Mouse (Mus musculus) stomach, embryonic 16.5 days (tissue): ENCODE results near the gene P2ry14. TPM values are rescaled to one million over a fixed set of nuclear protein-coding genes. Genes with fewer than 3 reads are reported as not detected.

Experiments
- ATAC-seq: fragments of 200-750 bp; cut with Nextera tagmentation; 2 replicates; pipeline ENCODE4 v1.8.0; 2017; ENCODE audit warnings: moderate number of reproducible peaks, moderate TSS enrichment; ENCODE audit not compliant: insufficient read depth, low FRiP score
- H3K27ac ChIP-seq: fragments of 300-500 bp; sonication (generic); 2 replicates; pipeline ENCODE4 v1.5.1; 2014; ENCODE audit warnings: low read length
- H3K27me3 ChIP-seq: fragments of 300-500 bp; sonication (generic); 2 replicates; pipeline ENCODE4 v1.6.1; 2014; ENCODE audit warnings: low read length, control low read depth, mixed read lengths; ENCODE audit not compliant: control insufficient read depth, insufficient read depth
- H3K36me3 ChIP-seq: fragments of 300-500 bp; sonication (generic); 2 replicates; pipeline ENCODE4 v1.6.1; 2014; ENCODE audit warnings: low read length; ENCODE audit not compliant: control insufficient read depth, insufficient read depth
- H3K4me1 ChIP-seq: fragments of 300-500 bp; sonication (generic); 2 replicates; pipeline ENCODE4 v1.6.1; 2014; ENCODE audit warnings: low read length, control low read depth, mixed read lengths; ENCODE audit not compliant: control insufficient read depth, insufficient read depth
- H3K4me2 ChIP-seq: fragments of 300-500 bp; sonication (generic); 2 replicates; pipeline ENCODE4 v1.6.1; 2014; ENCODE audit warnings: low read depth, low read length, mixed read lengths
- H3K4me3 ChIP-seq: fragments of 300-500 bp; sonication (generic); replicated peaks from 2 replicates; pipeline ENCODE4 v1.5.1; 2014; ENCODE audit warnings: mild to moderate bottlenecking, low read length
- H3K9ac ChIP-seq: fragments of 300-500 bp; sonication (generic); 2 replicates; pipeline ENCODE4 v1.6.1; 2014; ENCODE audit warnings: low read length
- H3K9me3 ChIP-seq: fragments of 300-500 bp; sonication (generic); replicated peaks from 2 replicates; pipeline ENCODE4 v1.6.1; 2016; ENCODE audit warnings: low read length, control low read depth; ENCODE audit not compliant: control insufficient read depth
- WGBS: fragments of 180-500 bp; shearing (Covaris S2); extraction: QIAGEN DNeasy Blood & Tissue Kit; methylation state at CpG from one replicate; pipeline ENCODE4 v1.1.7; 2014; 5-methylcytosine and 5-hydroxymethylcytosine counted together
- polyA plus RNA-seq: library from polyadenylated mRNA; unstranded; fragments of >200 nt; fragmentation: Nextera tagmentation; extraction: Ambion mirVana; gene quantifications from 2 replicates; pipeline ENCODE4 v1.2.1, GENCODE M21; 2015

P2ry14 gene
- polyA plus RNA-seq, 1 experiment from 2014 or later: 6.3 TPM

GRCm38 (mm10) chr3:59138946-59139468, 14.4 kb downstream of the P2ry14 start:
- Histone ChIP-seq H3K36me3 (no peaks in the 10 kb centered on the region), H3K27ac (peak overlapping the region; percentile 23; the same call in 1 of the 2 replicates), H3K4me1 (no peaks in the 10 kb centered on the region), H3K9me3 (no peaks in the 10 kb centered on the region), H3K27me3 (no peaks in the 10 kb centered on the region), H3K4me2 (no peak overlapping the region), H3K9ac (no peak overlapping the region), H3K4me3 (no peak overlapping the region)
- no peak for ATAC-seq
- WGBS: 67% methylated on average over 12 of the region's 12 CpGs

DNA sequence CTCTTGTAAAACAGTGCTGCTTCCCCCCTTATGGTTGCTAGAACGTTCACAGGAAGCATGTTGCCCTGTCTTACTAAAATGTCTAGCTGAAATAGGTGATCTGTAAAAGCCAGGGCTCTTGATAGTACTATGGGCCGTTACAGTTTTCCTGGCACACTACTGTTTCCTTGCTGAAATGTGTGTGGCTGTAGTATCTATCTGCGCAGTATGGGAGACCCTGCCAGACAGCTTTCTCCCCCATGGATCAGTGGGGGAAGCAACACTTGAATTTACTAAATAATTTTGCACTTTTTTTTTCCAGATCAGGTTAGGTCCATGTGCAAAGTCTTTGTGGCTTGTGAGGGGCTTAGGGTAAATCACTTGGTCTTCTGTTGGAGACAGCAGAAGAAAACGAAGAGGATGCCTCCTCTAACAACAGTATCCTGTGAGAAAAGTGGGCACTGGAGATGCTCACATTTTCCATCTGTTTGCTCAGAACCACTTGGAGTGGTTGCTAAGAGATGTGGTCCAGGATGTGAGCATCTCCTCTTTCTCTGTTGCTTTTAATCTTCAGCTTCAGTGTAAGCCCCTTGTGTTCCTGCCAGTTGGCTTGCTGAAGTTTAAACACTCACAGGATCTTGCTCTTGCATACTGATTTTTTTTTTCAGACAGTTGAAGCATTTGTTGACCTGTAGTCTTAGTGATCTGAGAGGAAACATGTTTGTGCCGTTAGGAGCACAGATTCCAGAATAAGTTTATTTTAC, 17.3 kb downstream of the P2ry14 start:
- H3K9me3 ChIP-seq: no peaks in the 10 kb centered on the region
- peaks cover 4% of the 10 kb centered on the region for H3K4me1 ChIP-seq
- 63% methylated on average over 5 of the region's 5 CpGs for WGBS
- H3K27me3 ChIP-seq: no peaks in the 10 kb centered on the region
- no peaks in the 10 kb centered on the region for H3K36me3 ChIP-seq
- H3K4me3 ChIP-seq: no peak overlapping the region
- no peak overlapping the region for H3K27ac ChIP-seq
- no peak overlapping the region for H3K4me2 ChIP-seq
- H3K9ac ChIP-seq: no peak overlapping the region
- no peak for ATAC-seq

GRCm38 (mm10) chr3:59133189-59133588, 20.2 kb downstream of the P2ry14 start:
- Histone ChIP-seq H3K27ac (no peak overlapping the region), H3K4me1 (peaks cover 9% of the 10 kb centered on the region), H3K4me3 (no peak overlapping the region), H3K9ac (no peak overlapping the region), H3K9me3 (no peaks in the 10 kb centered on the region), H3K36me3 (no peaks in the 10 kb centered on the region), H3K4me2 (no peak overlapping the region), H3K27me3 (no peaks in the 10 kb centered on the region)
- no peak for ATAC-seq
- 67% methylated on average over 5 of the region's 5 CpGs for WGBS

GRCm38 (mm10) chr3:59131966-59132365, 21.5 kb downstream of the P2ry14 start:
- 83% methylated on average over 4 of the region's 4 CpGs for WGBS
- no peak for ATAC-seq

DNA sequence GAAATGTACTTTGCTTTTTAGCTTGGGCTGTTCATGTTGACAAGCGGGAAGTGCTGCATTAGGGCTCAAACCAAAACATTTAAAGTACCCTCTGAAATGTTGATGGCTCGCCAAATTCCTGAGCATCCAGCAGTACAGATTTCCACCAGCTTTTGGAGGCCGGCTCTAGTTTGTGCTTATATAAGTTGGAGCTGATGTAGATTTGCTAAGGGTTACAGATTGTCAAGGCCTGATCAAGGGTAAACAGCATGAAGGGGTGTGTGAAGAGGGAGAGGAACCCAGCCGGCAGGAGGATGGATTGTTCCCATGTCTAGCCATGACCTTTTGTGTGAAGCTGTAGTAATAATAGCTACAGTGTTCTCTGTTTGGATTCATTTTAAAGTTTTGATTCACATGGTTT, 22.3 kb downstream of the P2ry14 start:
- peak overlapping the region; percentile 66 for H3K27ac ChIP-seq
- H3K9me3 ChIP-seq: no peaks in the 10 kb centered on the region
- peak; percentile 79 for ATAC-seq

More at GRCm38 (mm10) chr3:59131966-59132365, 21.5 kb downstream of the P2ry14 start:
- H3K9ac ChIP-seq: no peak overlapping the region
- H3K27ac ChIP-seq: no peak overlapping the region
- no peaks in the 10 kb centered on the region for H3K27me3 ChIP-seq
- no peaks in the 10 kb centered on the region for H3K36me3 ChIP-seq
- H3K4me2 ChIP-seq: no peak overlapping the region
- H3K9me3 ChIP-seq: no peaks in the 10 kb centered on the region
- H3K4me1 ChIP-seq: peaks cover 9% of the 10 kb centered on the region
- H3K4me3 ChIP-seq: no peak overlapping the region

GRCm38 (mm10) chr3:59130431-59130830, 23.0 kb downstream of the P2ry14 start:
- no peaks in the 10 kb centered on the region for H3K27me3 ChIP-seq
- H3K9me3 ChIP-seq: no peaks in the 10 kb centered on the region
- H3K9ac ChIP-seq: no peak overlapping the region
- H3K36me3 ChIP-seq: no peaks in the 10 kb centered on the region
- ATAC-seq: no peak
- WGBS: 41% methylated on average over 8 of the region's 8 CpGs
- H3K4me2 ChIP-seq: no peak overlapping the region
- peak overlapping the region; percentile 21; the same call in 1 of the 2 replicates for H3K4me3 ChIP-seq
- peak overlapping the region; percentile 66; the same call in 1 of the 2 replicates for H3K27ac ChIP-seq
- peaks cover 15% of the 10 kb centered on the region for H3K4me1 ChIP-seq

More for the DNA sequence above, 22.3 kb downstream of the P2ry14 start:
- H3K4me3 ChIP-seq: no peak overlapping the region
- H3K36me3 ChIP-seq: no peaks in the 10 kb centered on the region
- no peak overlapping the region for H3K4me2 ChIP-seq
- H3K4me1 ChIP-seq: peaks cover 10% of the 10 kb centered on the region
- 33% methylated on average over 4 of the region's 4 CpGs for WGBS
- no peak overlapping the region for H3K9ac ChIP-seq
- no peaks in the 10 kb centered on the region for H3K27me3 ChIP-seq

DNA sequence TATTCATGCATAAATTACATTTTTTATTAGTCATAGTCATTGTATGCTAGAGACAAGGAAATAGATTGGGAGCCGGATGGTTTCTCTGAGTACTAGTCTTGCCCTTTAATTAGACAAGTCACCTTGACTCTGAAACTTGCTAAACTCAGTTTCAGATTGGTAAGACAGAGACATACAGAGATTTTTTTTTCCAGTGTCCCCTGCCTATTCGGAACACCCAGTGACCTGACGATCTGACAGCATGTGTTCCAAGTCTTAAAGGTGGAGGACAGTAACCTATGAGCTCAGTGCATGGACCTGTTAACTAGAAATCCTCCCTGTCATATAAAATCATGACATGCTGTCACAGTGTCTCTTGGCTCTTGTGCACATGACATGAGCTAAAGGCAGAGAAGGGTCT, 23.9 kb downstream of the P2ry14 start:
- Histone ChIP-seq H3K4me3 (no peak overlapping the region), H3K4me2 (no peak overlapping the region), H3K36me3 (no peaks in the 10 kb centered on the region), H3K27ac (no peak overlapping the region), H3K27me3 (no peaks in the 10 kb centered on the region), H3K9me3 (no peaks in the 10 kb centered on the region), H3K9ac (no peak overlapping the region), H3K4me1 (peaks cover 15% of the 10 kb centered on the region)
- ATAC-seq: no peak
- WGBS: 80% methylated on average over 3 of the region's 3 CpGs

- Histone ChIP-seq H3K4me1 (peaks cover 15% of the 10 kb centered on the region), H3K27ac (no peak overlapping the region), H3K4me2 (no peak overlapping the region), H3K4me3 (no peak overlapping the region), H3K36me3 (no peaks in the 10 kb centered on the region), H3K9ac (no peak overlapping the region), H3K27me3 (no peaks in the 10 kb centered on the region), H3K9me3 (no peaks in the 10 kb centered on the region)
- 80% methylated on average over 20 of the region's 20 CpGs for whole genome bisulfite sequencing
- ATAC-seq: no peak
Observed at GRCm38 (mm10) chr3:59128681-59129080, 24.7 kb downstream of the P2ry14 start.

GRCm38 (mm10) chr3:59125783-59126555, 27.4 kb downstream of the P2ry14 start:
- Histone ChIP-seq H3K27me3 (no peaks in the 10 kb centered on the region), H3K27ac (no peak overlapping the region), H3K36me3 (no peaks in the 10 kb centered on the region), H3K4me2 (no peak overlapping the region), H3K9me3 (no peaks in the 10 kb centered on the region), H3K9ac (no peak overlapping the region), H3K4me1 (peaks cover 20% of the 10 kb centered on the region), H3K4me3 (no peak overlapping the region)
- no peak for ATAC-seq
- 33% methylated on average over 7 of the region's 7 CpGs for WGBS
